In the genomic region with DNA sequence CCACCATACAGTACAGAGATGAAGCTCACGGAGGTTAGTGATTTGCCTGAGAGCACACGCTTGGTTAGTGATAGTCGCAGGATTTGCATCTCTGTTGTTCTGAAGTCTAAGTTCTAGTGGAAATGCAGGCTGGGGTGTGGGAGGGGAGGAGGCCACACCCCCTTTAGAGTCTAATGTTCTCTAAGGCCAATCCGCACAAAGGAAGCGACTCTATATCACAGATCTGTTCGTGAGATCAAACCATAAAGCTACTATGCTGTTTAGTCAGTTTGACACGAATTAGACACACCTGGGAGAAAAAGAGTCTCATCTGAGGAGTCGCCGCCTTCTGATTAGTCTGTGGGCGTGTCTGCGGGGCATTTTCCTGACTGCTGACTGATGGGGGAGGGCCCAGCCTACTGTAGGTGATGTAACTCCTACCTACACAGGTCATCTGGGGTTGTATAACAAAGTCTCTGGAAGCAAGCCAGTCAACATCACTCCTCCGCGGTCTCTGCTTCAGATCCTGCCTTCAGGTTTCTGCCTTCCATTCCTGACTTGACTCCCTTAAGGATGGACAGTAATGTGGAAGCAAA, we compare ENCODE assay signal across 17 mouse cellular contexts. TPM values are rescaled to one million over a fixed set of nuclear protein-coding genes. Genes with fewer than 3 reads are reported as not detected.
DNase-seq lines count a peak whose midpoint lies in the region; ATAC-seq and TF ChIP-seq lines count a peak whose summit lies in the region.
"Had no signal": no experiment of that assay in that cellular context is flagged by ENCODE, and none has a peak within 500 bp of the region (broad histone marks: within the 10 kb centered on the region; RNA-seq: fewer than 3 reads in every experiment).

No protein-coding gene starts in this region.

- H3K9ac ChIP-seq in lung, postnatal 0 days (replicated peaks; ENCODE audit: low read depth): no peak overlapping the region
- no peak overlapping the region for H3K9ac ChIP-seq in stomach, embryonic 16.5 days (ENCODE audit: low read length)
- no peak overlapping the region for H3K9ac ChIP-seq in hindbrain, embryonic 11.5 days (ENCODE audit: low read depth, low read length)
- H3K9ac ChIP-seq: embryonic facial prominence, embryonic 13.5 days; forebrain, embryonic 15.5 days; neural tube, embryonic 12.5 days had no signal

- H3K9me3 ChIP-seq in lung, postnatal 0 days (ENCODE audit: low read length): no peaks in the 10 kb centered on the region
- H3K9me3 ChIP-seq in stomach, embryonic 16.5 days (replicated peaks; ENCODE audit: control insufficient read depth, low read length): no peaks in the 10 kb centered on the region
- H3K9me3 ChIP-seq in hindbrain, embryonic 11.5 days (ENCODE audit: control insufficient read depth, low read length): no peaks in the 10 kb centered on the region
- H3K9me3 ChIP-seq: embryonic facial prominence, embryonic 13.5 days; forebrain, embryonic 15.5 days; neural tube, embryonic 12.5 days had no signal

- H3K36me3 ChIP-seq in lung, postnatal 0 days (ENCODE audit: insufficient read depth, low read length): no peaks in the 10 kb centered on the region
- H3K36me3 ChIP-seq in stomach, embryonic 16.5 days (ENCODE audit: control insufficient read depth, insufficient read depth, low read length): no peaks in the 10 kb centered on the region
- no peaks in the 10 kb centered on the region for H3K36me3 ChIP-seq in hindbrain, embryonic 11.5 days (ENCODE audit: control insufficient read depth, insufficient read depth, low read length)
- H3K36me3 ChIP-seq: embryonic facial prominence, embryonic 13.5 days; forebrain, embryonic 15.5 days; neural tube, embryonic 12.5 days had no signal

- no peak overlapping the region for H3K4me2 ChIP-seq in lung, postnatal 0 days (replicated peaks; ENCODE audit: low read depth, low read length)
- H3K4me2 ChIP-seq in stomach, embryonic 16.5 days (ENCODE audit: low read depth, low read length): peak overlapping the region; percentile 36; the same call in 1 of the 2 replicates
- H3K4me2 ChIP-seq in hindbrain, embryonic 11.5 days (replicated peaks; ENCODE audit: low read depth, low read length): no peak overlapping the region
- H3K4me2 ChIP-seq: embryonic facial prominence, embryonic 13.5 days; forebrain, embryonic 15.5 days; neural tube, embryonic 12.5 days had no signal

- 44% methylated on average over 13 of the region's 13 CpGs for WGBS in lung, postnatal 0 days
- 35% methylated on average over 13 of the region's 13 CpGs for WGBS in stomach, embryonic 16.5 days
- WGBS in hindbrain, embryonic 11.5 days: 50% methylated on average over 13 of the region's 13 CpGs

- TF ChIP-seq CTCF in lung, postnatal 0 days (IDR thresholded peaks at IDR 0.05): no peak

- TF ChIP-seq EP300 in lung, postnatal 0 days (IDR thresholded peaks at IDR 0.05): peak; percentile 15; the same call in 1 of the 2 replicates

- peak; percentile 66 for DNase-seq in lung, postnatal 0 days (ENCODE audit: low spot score)
- DNase-seq in lung, postnatal 14 days: no peak
- DNase-seq in brain, adult 2 months (ENCODE audit: low read depth, low spot score): peak; percentile 16
- DNase-seq in kidney, postnatal 10 days: peak; percentile 40
- DNase-seq in left cerebral cortex, adult 18-20 months (ENCODE audit: low spot score in 2 of 2): no peak
- DNase-seq in hindbrain, embryonic 11.5 days (ENCODE audit: low spot score): no peak
- DNase-seq: cerebellum, postnatal 10 days; gastrocnemius, postnatal 14 days; left cerebral cortex, postnatal 4 days had no signal

- no peak overlapping the region for H3K27ac ChIP-seq in lung, postnatal 0 days (ENCODE audit: low read length)
- H3K27ac ChIP-seq in stomach, embryonic 16.5 days (ENCODE audit: low read length): no peak overlapping the region
- H3K27ac ChIP-seq in hindbrain, embryonic 11.5 days (ENCODE audit: low read depth, low read length): no peak overlapping the region
- H3K27ac ChIP-seq: embryonic facial prominence, embryonic 13.5 days; forebrain, embryonic 15.5 days; macrophage; neural tube, embryonic 12.5 days had no signal

- H3K27me3 ChIP-seq in lung, postnatal 0 days (replicated peaks; ENCODE audit: insufficient read depth, low read length): no peaks in the 10 kb centered on the region
- no peaks in the 10 kb centered on the region for H3K27me3 ChIP-seq in stomach, embryonic 16.5 days (ENCODE audit: control insufficient read depth, insufficient read depth, low read length)
- H3K27me3 ChIP-seq in hindbrain, embryonic 11.5 days (ENCODE audit: control insufficient read depth, insufficient read depth, low read length): no peaks in the 10 kb centered on the region
- H3K27me3 ChIP-seq: embryonic facial prominence, embryonic 13.5 days; forebrain, embryonic 15.5 days; neural tube, embryonic 12.5 days had no signal

- no peak overlapping the region for H3K4me3 ChIP-seq in lung, postnatal 0 days (ENCODE audit: low read depth, low read length)
- H3K4me3 ChIP-seq in stomach, embryonic 16.5 days (replicated peaks; ENCODE audit: low read length): no peak overlapping the region
- H3K4me3 ChIP-seq in hindbrain, embryonic 11.5 days (ENCODE audit: low read depth, low read length): no peak overlapping the region
- H3K4me3 ChIP-seq: embryonic facial prominence, embryonic 13.5 days; forebrain, embryonic 15.5 days; neural tube, embryonic 12.5 days had no signal

- H3K4me1 ChIP-seq in lung, postnatal 0 days (ENCODE audit: insufficient read depth, low read depth, low read length): no peaks in the 10 kb centered on the region; the same call in 1 of the 2 replicates
- peaks cover 18% of the 10 kb centered on the region for H3K4me1 ChIP-seq in stomach, embryonic 16.5 days (ENCODE audit: control insufficient read depth, insufficient read depth, low read length)
- no peaks in the 10 kb centered on the region for H3K4me1 ChIP-seq in hindbrain, embryonic 11.5 days (replicated peaks; ENCODE audit: control insufficient read depth, insufficient read depth, low read length)
- H3K4me1 ChIP-seq: forebrain, embryonic 15.5 days; neural tube, embryonic 12.5 days had no signal

- ATAC-seq in lung, postnatal 0 days: no peak
- 0 out of 2 replicates have a peak, but pooled peaks have one; percentile 19 for ATAC-seq in stomach, embryonic 16.5 days (ENCODE audit: insufficient read depth, low FRiP score)
- no peak for ATAC-seq in hindbrain, embryonic 11.5 days (ENCODE audit: low FRiP score)
- ATAC-seq: activated CD4-positive, CD25-positive, alpha-beta regulatory T cell, adult 4 months; forebrain, embryonic 15.5 days; hindbrain, embryonic 16.5 days; midbrain, embryonic 16.5 days had no signal

RNA-seq across cellular contexts. Expression of a gene that starts 29.2 kb away (rescaled TPM):
- 4.1 and 5.1 TPM in 2 replicates for polyA plus RNA-seq in lung, postnatal 0 days (2015; fragmentation: Nextera tagmentation; extraction: Ambion mirVana)
- polyA plus RNA-seq in stomach, embryonic 16.5 days (2015; fragmentation: Nextera tagmentation; extraction: Ambion mirVana): 7.8 and 8.8 TPM in 2 replicates
- 100 to 1,000 TPM; 180 to 192 TPM for total RNA-seq in left cerebral cortex, adult 18-20 months (2021)
- polyA plus RNA-seq in hindbrain, embryonic 11.5 days (2014; fragmentation: Nextera tagmentation; extraction: Ambion mirVana): 46.1 TPM in 2 replicates
- polyA plus RNA-seq: macrophage had no signal

Comparison
In these comparisons a context has a peak if more than half of its experiments do, and no peak if none do; other contexts are left out.
1. DNase-seq: peak in lung, postnatal 0 days (single experiment), brain, adult 2 months (single experiment) and kidney, postnatal 10 days (single experiment); none in lung, postnatal 14 days (single experiment), left cerebral cortex, adult 18-20 months (0 of 2) and hindbrain, embryonic 11.5 days (single experiment).